Comparison of ENCODE assay signal across 11 mouse cellular contexts in genomic region chr6:29474736-29475135, GRCm38 (mm10). TPM values are rescaled to one million over a fixed set of nuclear protein-coding genes. Genes with fewer than 3 reads are reported as not detected.
DNase-seq lines count a peak whose midpoint lies in the region; ATAC-seq and TF ChIP-seq lines count a peak whose summit lies in the region.
"Had no signal": no experiment of that assay in that cellular context is flagged by ENCODE, and none has a peak within 500 bp of the region (broad histone marks: within the 10 kb centered on the region; RNA-seq: fewer than 3 reads in every experiment).

No protein-coding gene starts in this region.

- no peaks in the 10 kb centered on the region for H3K9me3 ChIP-seq in heart, embryonic 15.5 days (replicated peaks)
- no peaks in the 10 kb centered on the region for H3K9me3 ChIP-seq in MEL (replicated peaks; ENCODE audit: insufficient read depth, low read length)

- no peak overlapping the region for H3K4me3 ChIP-seq in heart, embryonic 15.5 days
- peak overlapping the region; percentile 78 to 98 for H3K4me3 ChIP-seq in MEL (ENCODE audit: control insufficient read depth in 1 of 2, insufficient read depth in 1 of 2, low read depth in 2 of 2, low read length in 2 of 2)

- no peak for TF ChIP-seq RAD21 in MEL (IDR thresholded peaks at IDR 0.05; ENCODE audit: low read depth, low read length)

- DNase-seq in heart, adult 9 months (ENCODE audit: low spot score in 2 of 2), result no peak
- DNase-seq in MEL (ENCODE audit: low read depth, low spot score), result no peak
- peak; percentile 19 to 54 for DNase-seq in adrenal gland, postnatal 36 days
- peak; percentile 38 for DNase-seq in kidney, postnatal 10 days
- DNase-seq in cerebellum, postnatal 10 days, result no peak
- no peak for DNase-seq in c-Kit-positive CD71-positive TER-119-positive erythroid progenitor cells, embryonic 14.5 days (ENCODE audit: low spot score)
- DNase-seq: thymus, postnatal 14 days had no signal

- 65% methylated on average over 2 of the region's 2 CpGs for WGBS in heart, embryonic 15.5 days

- H3K4me1 ChIP-seq in heart, embryonic 15.5 days (replicated peaks), result peaks cover 15% of the 10 kb centered on the region
- H3K4me1 ChIP-seq in MEL (ENCODE audit: control insufficient read depth in 1 of 2, insufficient read depth in 2 of 2, low read length in 2 of 2), result peaks cover 2 to 9% of the 10 kb centered on the region in 2 experiments; a peak in 3 of 4 replicates

- no peak for TF ChIP-seq CTCF in MEL (IDR thresholded peaks at IDR 0.05 in 2 of 3, conservative IDR thresholded peaks at IDR 0.05 in 1 of 3; ENCODE audit: control insufficient read depth in 1 of 3, insufficient read depth in 1 of 3, low read depth in 2 of 3, low read length in 3 of 3, poor library complexity in 1 of 3, severe bottlenecking in 1 of 3)

- no peak for ATAC-seq in heart, embryonic 15.5 days (replicated peaks; ENCODE audit: insufficient number of reproducible peaks, insufficient read depth, low FRiP score, low read depth)

- H3K36me3 ChIP-seq in heart, embryonic 15.5 days, result peaks cover 16% of the 10 kb centered on the region
- peaks cover 3 to 4% of the 10 kb centered on the region in 2 experiments; a peak in 2 of 4 replicates for H3K36me3 ChIP-seq in MEL (ENCODE audit: control insufficient read depth in 1 of 2, insufficient read depth in 2 of 2, low read length in 2 of 2)

- 0 out of 2 replicates have a peak, but pooled peaks cover 3% of the 10 kb centered on the region for H3K27me3 ChIP-seq in heart, embryonic 15.5 days
- no peaks in the 10 kb centered on the region; a peak in 1 of 4 replicates for H3K27me3 ChIP-seq in MEL (ENCODE audit: control insufficient read depth in 1 of 2, insufficient read depth in 2 of 2, low read length in 2 of 2)

- TF ChIP-seq POLR2A in MEL (IDR thresholded peaks at IDR 0.05; ENCODE audit: control insufficient read depth in 1 of 2, insufficient read depth in 1 of 2, low read depth in 1 of 2, low read length in 2 of 2, poor library complexity in 1 of 2), result no peak

- no peak overlapping the region; the same call in 1 of the 2 replicates for H3K27ac ChIP-seq in heart, embryonic 15.5 days
- no peak overlapping the region for H3K27ac ChIP-seq in MEL (ENCODE audit: control insufficient read depth, low read depth, low read length)
- H3K27ac ChIP-seq: macrophage had no signal

- H3K4me2 ChIP-seq in heart, embryonic 15.5 days, result peak overlapping the region; percentile 91

- TF ChIP-seq EP300 in MEL (IDR thresholded peaks at IDR 0.05; ENCODE audit: low read depth in 1 of 2, low read length in 2 of 2), result no peak

- no peak overlapping the region for H3K9ac ChIP-seq in heart, embryonic 15.5 days
- peak overlapping the region; percentile 79 for H3K9ac ChIP-seq in MEL (ENCODE audit: control insufficient read depth, low read depth, low read length, poor library complexity, severe bottlenecking)

- no peaks in the 10 kb centered on the region for H3K79me2 ChIP-seq in MEL (ENCODE audit: control insufficient read depth, insufficient read depth, low read length, poor library complexity)

TF ChIP-seq in MEL, 35 proteins besides CTCF, POLR2A, EP300 and RAD21:
- TF ChIP-seq GABPA (IDR thresholded peaks at IDR 0.05; ENCODE audit: low read depth, low read length), result no peak
- no peak for TF ChIP-seq RCOR1 (IDR thresholded peaks at IDR 0.05; ENCODE audit: low read depth, low read length)
- TF ChIP-seq MXI1 (IDR thresholded peaks at IDR 0.05; ENCODE audit: low read depth, low read length), result no peak
- TF ChIP-seq TAL1 (IDR thresholded peaks at IDR 0.05; ENCODE audit: low read length), result no peak
- TF ChIP-seq GATA1 (IDR thresholded peaks at IDR 0.05; ENCODE audit: low read depth, low read length), result no peak
- TF ChIP-seq CHD2 (IDR thresholded peaks at IDR 0.05; ENCODE audit: low read length), result no peak
- TF ChIP-seq MAZ (IDR thresholded peaks at IDR 0.05; ENCODE audit: low read depth, low read length), result no peak
- TF ChIP-seq POLR2AphosphoS2 (IDR thresholded peaks at IDR 0.05; ENCODE audit: low read length), result no peak
- TF ChIP-seq KAT2A (conservative IDR thresholded peaks at IDR 0.05; ENCODE audit: low read depth, low read length), result no peak

RNA-seq across cellular contexts. Expression of gene Atp6v1fnb, which starts 3.5 kb away (rescaled TPM):
- polyA plus RNA-seq in heart, embryonic 15.5 days (2015; fragmentation: Nextera tagmentation; extraction: Ambion mirVana), result not detected in 2 replicates
- total RNA-seq in MEL (2012; rRNA removed), result not detected in 2 replicates
- polyA plus RNA-seq in MEL (2012; ENCODE audit: insufficient read depth in 1 of 2, insufficient read length in 2 of 2, low read depth in 1 of 2, low replicate concordance in 2 of 2, missing spikeins in 1 of 2), result under 1 TPM in 1 of 2 experiments, not detected in 1; 0.13 TPM
- total RNA-seq in adrenal gland, postnatal 36 days (2021), result under 1 TPM in 1 of 2 experiments, not detected in 1; 0.43 TPM
- polyA plus RNA-seq: limb, embryonic 11.5 days; macrophage had no signal

RNA-seq across cellular contexts. Expression of gene Atp6v1f, which starts 7.2 kb away (rescaled TPM):
- 187 and 202 TPM in 2 replicates for polyA plus RNA-seq in heart, embryonic 15.5 days (2015; fragmentation: Nextera tagmentation; extraction: Ambion mirVana)
- total RNA-seq in MEL (2012; rRNA removed), result 289 and 312 TPM in 2 replicates
- 100 to 1,000 TPM in 1 of 2 experiments, not detected in 1; 349 TPM for polyA plus RNA-seq in MEL (2012; ENCODE audit: insufficient read depth in 1 of 2, insufficient read length in 2 of 2, low read depth in 1 of 2, low replicate concordance in 2 of 2, missing spikeins in 1 of 2)
- 100 to 1,000 TPM; 205 to 224 TPM for total RNA-seq in adrenal gland, postnatal 36 days (2021)

RNA-seq across cellular contexts. Expression of gene Kcp, which starts 33.0 kb away (rescaled TPM):
- 7.3 and 12.5 TPM in 2 replicates for polyA plus RNA-seq in heart, embryonic 15.5 days (2015; fragmentation: Nextera tagmentation; extraction: Ambion mirVana)
- total RNA-seq in MEL (2012; rRNA removed), result 1.0 and 1.3 TPM in 2 replicates
- polyA plus RNA-seq in MEL (2012; ENCODE audit: insufficient read depth in 1 of 2, insufficient read length in 2 of 2, low read depth in 1 of 2, low replicate concordance in 2 of 2, missing spikeins in 1 of 2), result 1 to 10 TPM in 1 of 2 experiments, not detected in 1; 6.9 TPM
- total RNA-seq in adrenal gland, postnatal 36 days (2021), result 1 to 10 TPM; 3.5 to 4.6 TPM
- polyA plus RNA-seq: macrophage had no signal

RNA-seq across cellular contexts. Expression of gene Flnc, which starts 41.7 kb away (rescaled TPM):
- polyA plus RNA-seq in heart, embryonic 15.5 days (2015; fragmentation: Nextera tagmentation; extraction: Ambion mirVana), result 39.1 and 43.9 TPM in 2 replicates
- total RNA-seq in MEL (2012; rRNA removed), result 0.26 and 0.27 TPM in 2 replicates
- under 1 TPM in 1 of 2 experiments, not detected in 1; 0.31 TPM for polyA plus RNA-seq in MEL (2012; ENCODE audit: insufficient read depth in 1 of 2, insufficient read length in 2 of 2, low read depth in 1 of 2, low replicate concordance in 2 of 2, missing spikeins in 1 of 2)
- 1 to 10 TPM; 4.7 to 5.1 TPM for total RNA-seq in adrenal gland, postnatal 36 days (2021)
- total RNA-seq: granulocyte monocyte progenitor cell, adult 5-6 weeks had no signal
- polyA plus RNA-seq: macrophage had no signal

RNA-seq across cellular contexts. Expression of gene Irf5, which starts 51.7 kb away (rescaled TPM):
- 4.5 and 8.6 TPM in 2 replicates for polyA plus RNA-seq in heart, embryonic 15.5 days (2015; fragmentation: Nextera tagmentation; extraction: Ambion mirVana)
- total RNA-seq in MEL (2012; rRNA removed), result 8.2 and 9.7 TPM in 2 replicates
- 10 to 100 TPM in 1 of 2 experiments, not detected in 1; 13.3 TPM for polyA plus RNA-seq in MEL (2012; ENCODE audit: insufficient read depth in 1 of 2, insufficient read length in 2 of 2, low read depth in 1 of 2, low replicate concordance in 2 of 2, missing spikeins in 1 of 2)
- 1 to 10 TPM; 4.4 to 4.9 TPM for total RNA-seq in adrenal gland, postnatal 36 days (2021)

Comparison
In these comparisons a context has a peak if more than half of its experiments do, and no peak if none do; other contexts are left out.
1. DNase-seq: peak in adrenal gland, postnatal 36 days (2 of 2) and kidney, postnatal 10 days (single experiment); none in heart, adult 9 months (0 of 2), MEL (single experiment), cerebellum, postnatal 10 days (0 of 2) and c-Kit-positive CD71-positive TER-119-positive erythroid progenitor cells, embryonic 14.5 days (single experiment).